Mouse (Mus musculus): Measurements from ENCODE around the gene Rpl35a.
A peak's percentile ranks its signal among the peaks of the same experiment; 100 is the strongest.
"Not testable (repeated sequence)": the region's sequence is repeated elsewhere in the genome, so short reads cannot be mapped to it uniquely, and the experiment has no call there.

Rpl35a gene

DNA sequence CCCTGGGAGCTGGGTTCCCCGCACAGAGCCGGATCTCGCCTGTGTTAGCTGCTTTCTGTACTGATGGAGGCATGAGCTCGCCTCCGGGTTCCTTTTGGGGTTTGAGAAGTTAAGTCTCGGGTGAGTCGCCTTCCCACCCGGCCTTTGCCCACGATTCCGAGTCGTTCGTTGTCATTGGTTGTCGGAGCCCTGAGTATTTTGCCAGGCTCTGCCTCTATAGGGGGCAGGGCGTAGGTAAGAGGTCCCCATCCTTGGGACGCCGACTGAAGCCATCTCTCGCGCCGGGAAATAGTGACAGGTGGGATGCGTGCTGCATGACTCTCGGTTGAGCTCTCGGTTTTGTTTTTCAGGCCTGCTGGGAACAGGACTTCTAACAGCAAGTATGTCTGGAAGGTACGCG is 533 bp downstream of the Rpl35a start:
- DNase-seq, result no peak

DNA sequence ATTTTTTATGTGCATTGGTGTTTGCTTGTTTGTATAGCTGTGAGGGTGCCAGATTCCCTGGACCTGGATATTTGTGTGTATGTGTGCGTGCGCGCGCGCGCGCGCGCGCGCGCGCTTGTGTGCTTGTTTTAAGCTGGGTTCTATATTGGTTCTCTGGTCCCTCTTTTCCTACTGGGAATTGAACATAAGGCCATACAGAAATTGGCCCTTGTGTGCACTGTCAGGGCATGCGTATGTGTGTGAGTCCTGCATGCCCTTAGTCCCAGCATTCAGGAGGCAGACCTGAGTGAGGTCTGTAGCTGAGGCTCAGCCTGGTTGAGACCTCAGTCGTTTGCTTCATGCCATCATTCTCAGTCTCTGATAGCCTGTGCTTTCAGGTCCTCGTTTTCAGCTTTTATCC is 1.8 kb downstream of the Rpl35a start:
- no peak for DNase-seq

DNA sequence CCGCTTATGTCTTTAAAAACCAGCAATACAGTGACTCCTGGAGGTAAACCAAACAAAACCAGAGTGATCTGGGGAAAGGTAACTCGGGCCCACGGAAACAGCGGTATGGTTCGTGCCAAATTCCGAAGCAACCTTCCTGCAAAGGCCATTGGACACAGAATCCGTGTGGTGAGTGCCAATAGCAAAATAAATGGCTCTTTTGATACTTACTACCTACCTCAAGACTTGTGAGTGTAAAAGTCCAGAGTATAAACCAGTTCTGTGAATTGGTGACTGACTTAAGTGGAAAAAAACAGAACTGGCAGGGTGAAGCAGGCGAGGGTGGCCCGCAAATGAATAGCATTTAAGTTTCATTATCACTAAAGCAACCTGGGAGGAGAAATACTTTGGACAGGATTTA is 2.4 kb downstream of the Rpl35a start:
- not testable (repeated sequence) for DNase-seq

DNA sequence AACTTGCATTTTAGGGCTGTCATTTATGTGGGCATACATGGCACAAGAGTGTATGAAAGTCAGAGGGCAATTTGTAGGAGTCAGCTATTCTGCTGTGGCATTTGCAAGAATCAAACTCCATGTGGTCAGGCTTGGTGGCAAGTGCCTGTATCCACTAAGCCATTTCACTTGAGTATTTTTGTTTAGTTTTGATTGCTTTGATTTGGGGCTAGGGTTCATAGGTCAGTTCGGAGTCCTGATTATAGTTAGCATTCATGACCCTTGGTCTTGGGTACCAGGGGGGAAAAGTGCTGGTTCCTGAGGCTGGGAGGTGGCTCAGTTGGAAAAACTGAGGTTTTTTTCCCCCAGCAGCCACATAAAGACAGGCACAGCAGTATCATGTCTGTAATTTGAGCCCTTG is 3.2 kb downstream of the Rpl35a start:
- DNase-seq, result no peak

DNA sequence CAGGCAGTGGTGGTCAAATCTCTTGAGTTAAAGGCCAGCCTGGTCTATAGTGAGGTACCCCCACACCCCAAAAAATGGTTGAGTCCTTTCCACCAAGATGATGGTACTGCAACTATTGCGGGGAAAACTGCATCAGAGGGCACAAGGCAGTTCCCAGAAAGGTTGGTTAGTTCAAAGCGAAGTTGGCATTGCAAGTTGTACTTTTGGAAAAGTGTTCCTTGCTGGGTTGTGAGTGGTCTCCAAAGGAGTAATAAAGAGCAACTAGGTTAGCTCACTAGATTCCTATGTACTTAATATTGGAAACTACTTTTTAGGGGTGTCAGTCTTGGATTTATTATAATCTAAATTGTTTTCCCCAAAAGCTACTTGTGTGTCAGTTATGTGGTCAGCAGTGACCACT is 4.7 kb downstream of the Rpl35a start:
- no peak for DNase-seq

DNA sequence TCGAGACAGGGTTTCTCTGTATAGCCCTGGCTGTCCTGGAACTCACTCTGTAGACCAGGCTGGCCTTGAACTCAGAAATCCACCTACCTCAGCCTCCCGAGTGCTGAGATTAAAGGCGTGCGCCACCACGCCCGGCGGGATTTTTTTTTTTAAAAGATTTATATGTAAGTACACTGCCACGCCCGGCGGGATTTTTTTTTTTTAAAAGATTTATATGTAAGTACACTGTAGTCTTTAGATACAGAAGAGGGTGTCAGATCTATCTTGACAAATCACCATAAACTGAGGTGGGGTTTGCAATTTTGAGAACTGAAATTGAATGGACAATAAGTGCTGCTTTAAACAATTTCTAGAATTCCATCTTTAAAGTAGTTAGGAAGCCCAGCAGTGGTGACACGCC is 5.1 kb downstream of the Rpl35a start:
- DNase-seq, result no peak

DNA sequence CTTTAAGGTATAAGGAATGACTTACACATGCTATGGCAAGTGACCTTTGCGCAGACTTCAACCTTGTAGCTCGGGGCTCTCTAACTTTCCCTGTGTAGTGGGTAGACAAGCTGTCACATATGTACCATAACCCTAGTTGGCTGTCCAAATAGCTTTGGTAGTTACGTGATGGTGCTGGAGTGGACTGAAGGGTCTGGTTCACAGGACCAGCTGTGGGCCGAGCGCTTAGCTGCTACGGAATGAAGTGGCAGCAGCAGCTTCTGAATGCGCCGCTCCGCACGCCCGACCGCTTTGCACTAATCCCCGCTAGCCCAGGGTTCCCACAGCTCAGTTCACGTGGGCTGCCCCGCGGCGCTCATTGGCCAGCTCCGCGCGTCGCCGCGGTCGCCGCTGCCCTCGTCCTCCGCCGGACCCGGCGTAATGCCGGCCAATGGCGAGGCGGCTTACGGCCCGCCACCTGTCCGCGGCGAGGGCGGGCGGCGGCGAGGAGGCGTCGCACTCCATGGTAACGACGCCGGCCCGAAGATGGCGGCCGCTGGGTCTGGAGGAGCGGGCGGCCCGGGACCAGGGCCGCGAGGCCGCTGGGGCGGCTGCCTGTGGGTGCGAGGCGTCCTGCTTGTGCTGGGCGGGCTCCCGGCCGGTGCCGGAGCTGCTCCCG is 5.9 kb downstream of the Rpl35a start, which contains the start of gene Lmln:
TSS of gene Lmln (plus strand) at position 498 of the 658 bp plus-strand sequence.
- DNase-seq, result peak; percentile 92

DNA sequence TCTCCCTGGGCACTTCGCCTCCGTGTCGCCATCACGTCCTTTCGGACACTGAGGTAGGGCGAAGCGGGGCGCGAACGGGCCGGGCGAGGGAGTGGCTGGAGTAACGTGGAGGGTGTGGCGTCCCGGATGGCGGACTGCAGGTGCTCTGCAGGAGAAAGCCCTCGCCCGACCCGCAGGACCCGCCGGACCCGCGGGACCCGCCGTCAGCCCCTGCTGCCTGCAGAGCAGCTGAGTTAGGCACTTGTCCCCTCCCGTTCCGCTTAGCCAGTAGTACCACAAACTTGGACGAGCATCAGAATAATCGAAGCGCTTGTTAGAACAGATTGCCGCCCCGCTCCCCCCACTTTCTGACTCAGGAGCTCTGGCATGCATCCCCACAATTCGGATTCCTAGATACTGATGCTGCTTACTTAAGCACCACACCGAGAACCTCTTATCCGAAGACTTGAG is 6.5 kb downstream of the Rpl35a start:
- no peak for DNase-seq

DNA sequence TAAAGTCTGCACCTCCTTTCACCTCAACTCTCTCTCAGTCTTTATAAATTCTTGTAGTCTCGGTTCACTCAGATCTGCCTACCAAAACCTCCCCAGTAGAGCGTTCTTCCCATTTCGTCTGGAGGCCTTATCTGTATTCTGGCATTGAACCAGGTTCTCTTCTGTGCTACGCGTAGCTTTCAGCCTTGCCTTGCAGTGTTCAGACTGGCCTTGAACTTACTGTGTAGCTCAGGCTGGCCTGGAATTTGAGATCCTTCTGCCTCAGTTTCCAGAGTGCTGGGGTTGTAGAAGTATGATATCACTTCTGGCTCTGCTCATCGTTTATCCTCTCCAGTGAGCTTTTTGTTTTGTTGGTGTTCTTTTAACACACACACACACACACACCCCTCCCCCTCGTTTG is 7.0 kb downstream of the Rpl35a start:
- DNase-seq, result peak; percentile 32

DNA sequence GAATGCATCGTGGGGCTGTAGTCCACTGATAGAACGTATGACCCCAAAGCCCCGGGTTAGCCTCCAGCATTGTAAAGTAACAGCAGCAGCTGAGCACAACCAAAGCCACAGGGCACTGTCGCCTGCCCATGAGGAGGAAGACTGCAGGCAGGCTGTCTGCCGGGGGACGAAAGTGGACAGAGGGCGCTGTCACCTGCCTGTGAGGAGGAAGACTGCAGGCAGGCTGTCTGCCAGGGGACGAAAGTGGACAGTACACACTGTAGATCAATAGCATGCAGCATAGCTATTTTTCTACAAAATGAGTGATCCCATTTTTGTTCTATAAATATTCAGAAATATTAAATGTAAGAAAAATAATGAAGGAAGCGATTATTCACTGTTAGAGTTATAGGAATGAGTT is 8.4 kb downstream of the Rpl35a start:
- no peak for DNase-seq

DNA sequence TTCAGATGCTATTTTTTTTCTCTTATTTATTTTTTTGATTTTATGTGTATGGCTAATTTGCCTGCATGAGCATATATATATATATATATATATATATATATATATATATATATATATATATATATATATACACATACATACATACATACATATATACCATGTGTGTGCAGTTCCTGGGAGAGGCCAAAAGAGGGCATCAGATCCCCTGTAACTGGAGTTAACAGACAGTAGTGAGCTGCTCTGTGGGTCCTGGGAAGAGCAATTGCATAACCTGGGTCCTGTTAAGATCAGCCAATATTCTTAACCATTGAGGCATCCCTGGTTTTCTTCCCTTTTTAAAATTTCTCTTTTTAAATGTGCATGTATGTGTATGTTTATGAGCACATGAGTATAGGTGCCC is 14.7 kb downstream of the Rpl35a start:
- no peak for DNase-seq

DNA sequence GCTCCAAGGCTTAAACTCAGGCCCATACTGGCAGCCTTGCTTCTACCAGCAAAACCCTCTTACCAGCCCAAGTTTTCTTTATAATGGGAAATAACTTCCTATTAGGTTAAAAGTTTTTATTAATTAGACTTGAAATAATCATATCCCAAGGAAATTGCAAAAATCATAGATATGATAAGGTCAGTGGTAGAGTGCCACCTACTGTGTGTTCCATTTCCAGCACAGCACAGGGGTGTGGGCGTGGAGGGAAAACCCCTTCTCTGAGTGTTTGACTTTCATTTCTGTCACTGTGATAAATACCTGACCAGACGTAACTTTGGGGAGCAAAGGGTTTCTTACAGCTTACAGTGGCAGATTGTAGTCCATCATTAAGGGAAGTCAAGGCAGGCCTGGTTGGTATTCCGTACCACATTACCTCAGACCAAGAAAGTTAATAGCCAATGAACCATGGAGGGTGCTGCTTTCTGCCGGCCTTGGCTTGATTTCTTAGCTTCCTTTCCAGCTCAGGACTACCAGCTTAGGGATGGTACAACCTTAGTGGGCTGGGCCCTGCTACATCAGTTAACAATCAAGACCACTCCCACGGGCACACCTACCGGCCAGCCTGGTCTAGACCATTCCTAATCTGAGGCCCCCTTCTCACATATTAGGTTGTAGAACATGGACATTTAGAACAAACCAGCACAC is 16.8 kb downstream of the Rpl35a start:
- DNase-seq, result no peak

DNA sequence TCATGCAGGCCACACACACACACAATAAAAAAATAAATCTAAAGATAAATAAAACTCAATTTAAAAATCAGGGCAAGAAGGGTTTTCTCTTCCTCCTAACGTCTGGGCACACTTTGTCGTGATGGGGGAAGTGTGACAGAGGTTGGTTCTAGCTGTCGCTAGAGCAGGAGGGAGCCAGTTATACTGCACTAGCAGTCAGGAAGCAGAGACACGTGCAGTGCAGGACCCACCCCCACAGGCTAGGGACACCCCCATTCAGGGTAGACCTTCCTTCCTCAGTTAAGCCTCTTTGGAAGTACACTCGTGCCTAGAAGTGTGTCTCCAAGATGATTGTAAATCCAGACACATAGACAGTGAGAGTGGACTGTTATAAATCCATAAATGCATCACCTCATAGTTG is 18.7 kb downstream of the Rpl35a start:
- DNase-seq, result no peak

DNA sequence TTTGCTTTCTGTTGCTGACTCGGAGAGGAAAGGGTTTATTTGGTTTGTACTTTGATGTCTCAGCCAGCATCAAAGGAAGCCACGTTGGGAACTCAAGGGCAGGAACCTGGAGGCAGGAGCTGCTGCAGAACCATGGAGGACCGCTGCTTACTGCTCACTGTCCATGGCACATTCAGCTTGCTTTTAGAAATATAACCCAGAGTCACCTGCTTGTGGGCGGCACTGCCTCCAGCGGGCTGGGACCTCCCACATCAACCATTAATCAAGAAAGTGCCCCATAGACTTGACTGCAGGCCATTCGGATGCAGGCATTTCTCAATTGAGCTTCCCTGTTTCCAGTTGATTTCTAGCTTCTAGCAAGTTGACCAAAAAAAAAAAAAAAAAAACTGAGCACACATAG is 19.8 kb downstream of the Rpl35a start:
- DNase-seq, result no peak

DNA sequence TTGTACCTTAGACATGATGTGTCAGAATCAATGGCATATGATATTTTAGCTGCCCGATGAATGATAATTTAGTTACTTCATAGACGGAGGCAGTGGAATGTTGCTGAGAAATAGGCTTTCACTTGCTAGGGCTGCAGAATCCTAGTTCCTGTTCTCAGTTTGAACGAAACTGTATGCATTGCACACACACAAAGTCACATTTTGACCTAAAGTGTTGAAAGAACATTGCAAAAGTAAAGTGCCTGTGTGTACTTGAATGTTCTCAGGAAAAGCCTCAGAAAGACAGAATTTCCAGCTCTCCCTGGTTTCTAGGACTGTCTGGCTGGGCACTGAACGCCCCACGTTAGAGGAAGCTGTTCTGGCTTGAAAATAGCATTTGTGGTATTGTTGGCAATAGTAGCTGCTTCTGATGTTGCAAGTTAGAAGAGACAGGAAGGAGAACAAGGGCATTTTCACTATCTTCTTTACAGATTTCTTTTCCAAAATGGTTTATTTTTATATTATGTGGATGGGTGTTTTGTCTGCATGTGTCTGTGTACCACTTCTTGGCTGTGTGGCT is 20.9 kb downstream of the Rpl35a start:
- no peak for DNase-seq

DNA sequence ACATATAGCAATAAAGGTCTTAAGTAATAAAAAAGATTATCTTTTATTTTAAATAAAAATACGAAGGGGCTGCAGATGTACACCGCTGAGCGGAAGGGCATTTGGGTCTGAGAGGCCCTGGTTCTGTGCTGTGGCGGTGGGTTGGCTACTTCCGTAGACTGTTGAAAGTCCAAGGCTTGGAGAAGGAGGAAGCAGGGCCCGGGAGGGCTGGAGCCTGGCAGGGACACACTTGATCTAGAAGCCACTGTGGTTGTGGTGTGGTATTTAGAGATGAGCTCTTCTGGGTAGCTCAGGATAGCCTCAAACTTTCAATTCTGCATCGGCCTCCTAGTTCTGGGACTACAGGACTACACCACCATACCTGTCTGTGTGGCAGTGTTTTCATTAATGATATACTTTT is 23.8 kb downstream of the Rpl35a start:
- no peak for DNase-seq

DNA sequence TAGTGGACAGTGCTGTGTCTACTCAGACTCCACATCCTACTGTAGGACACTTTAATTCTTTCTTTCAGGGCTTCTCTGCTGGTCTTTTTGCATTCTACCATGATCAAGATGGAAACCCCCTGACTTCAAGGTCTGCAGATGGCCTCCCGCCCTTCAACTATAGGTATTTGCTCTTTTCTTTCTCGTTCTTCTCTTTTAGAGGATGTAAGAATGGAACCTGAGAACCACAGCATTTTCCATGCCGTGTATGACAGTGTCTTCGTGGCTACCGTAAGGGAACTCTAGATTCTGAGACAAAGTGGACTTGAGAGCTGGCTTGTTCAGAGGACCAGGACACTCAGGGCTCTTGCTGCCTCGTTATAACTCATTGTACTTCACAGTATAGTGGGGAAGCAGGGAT is 26.7 kb downstream of the Rpl35a start:
- DNase-seq, result no peak

DNA sequence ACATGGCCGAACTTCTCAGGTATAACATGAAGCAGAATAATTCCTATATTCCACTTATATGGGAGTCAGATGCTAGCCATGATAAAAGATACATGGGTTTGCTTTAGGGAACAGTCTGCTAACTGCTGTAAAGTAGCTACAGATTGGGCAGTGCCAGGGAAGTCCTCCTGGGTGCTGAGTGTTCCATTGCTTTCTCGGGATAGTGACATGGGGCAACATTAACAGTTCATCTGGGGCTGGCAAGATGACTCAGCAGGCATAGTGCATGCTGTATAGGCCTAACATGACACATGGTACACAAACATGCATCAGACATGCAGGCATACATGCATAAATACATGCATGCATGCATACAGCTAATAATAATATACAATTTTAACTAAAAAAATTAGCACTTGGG is 27.7 kb downstream of the Rpl35a start:
- DNase-seq, result no peak

DNA sequence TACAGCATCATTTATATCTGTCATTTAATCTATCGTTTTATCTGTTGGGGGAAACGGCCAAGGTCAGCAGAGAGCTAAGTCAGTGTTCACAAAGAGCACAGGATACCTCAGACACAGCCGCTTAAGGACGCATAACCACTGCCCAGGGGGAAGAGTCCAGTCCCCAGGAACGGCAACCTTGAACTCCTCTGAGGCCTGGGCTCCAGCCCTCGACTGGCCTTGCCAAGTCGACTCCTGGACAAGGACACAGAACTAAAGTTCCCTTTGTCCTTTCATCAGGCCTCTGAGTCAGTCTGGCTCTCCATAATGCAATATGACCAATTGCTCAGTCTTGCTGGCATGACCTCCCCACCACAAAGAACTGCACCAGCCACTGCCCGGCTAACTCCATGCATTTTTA is 29.4 kb downstream of the Rpl35a start:
- no peak for DNase-seq
